Mouse (Mus musculus) right cerebral cortex, postnatal 10 days (tissue): Measurements from ENCODE around the gene Nub1.
A peak's percentile ranks its signal among the peaks of the same experiment; 100 is the strongest.

Experiments used
- DNase-seq, 2 experiments: peaks; one replicate each; pipeline ENCODE4 v3.0.0; 2021; ENCODE audit warnings: low spot score in 2 of 2

The Nub1 gene

GRCm38 (mm10) chr5:24701271-24701670 lies 15.9 kb downstream of the Nub1 start:
- no peak for DNase-seq

- no peak for DNase-seq
Measured at GRCm38 (mm10) chr5:24704615-24705014, 19.3 kb downstream of the Nub1 start.

DNA sequence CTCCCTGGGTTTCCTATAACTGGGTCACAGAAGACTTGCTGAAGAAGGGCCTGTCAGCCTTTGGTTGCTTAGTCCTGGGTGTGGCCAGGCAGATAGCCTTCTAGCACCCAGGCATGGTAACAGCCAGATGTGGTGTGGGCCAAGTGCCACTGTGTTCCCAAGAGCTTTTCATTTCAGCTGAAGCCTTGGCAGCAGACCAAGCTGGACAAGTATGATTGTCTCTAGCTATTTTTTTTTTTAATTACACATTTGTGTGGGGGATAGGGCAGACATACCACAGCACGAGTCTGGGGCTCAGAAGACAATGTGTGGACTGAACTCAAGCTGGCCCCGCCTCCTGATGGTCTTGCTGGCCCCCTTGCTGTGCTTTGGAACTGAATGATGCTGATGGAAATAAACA lies 24.6 kb downstream of the Nub1 start:
- peak; percentile 44 to 53 for DNase-seq

DNA sequence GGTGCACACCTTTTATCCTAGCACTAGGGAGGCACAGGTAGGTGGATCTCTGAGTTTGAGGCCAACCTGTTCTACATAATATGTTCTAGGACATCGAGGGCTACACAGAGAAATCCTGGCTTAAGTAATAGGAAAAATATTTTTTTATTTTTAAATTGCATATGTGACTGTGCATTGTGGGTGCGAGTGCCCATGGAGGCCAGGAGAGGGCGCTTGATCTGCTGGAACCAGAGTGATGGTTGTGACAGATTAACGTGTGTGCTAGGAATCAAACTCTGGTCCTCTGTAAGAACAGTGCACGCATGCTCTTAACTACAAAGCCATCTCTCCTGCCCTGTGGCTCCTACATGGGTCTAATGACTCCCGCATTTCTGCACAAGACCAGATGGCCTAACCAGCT lies 26.3 kb downstream of the Nub1 start:
- no peak for DNase-seq

DNA sequence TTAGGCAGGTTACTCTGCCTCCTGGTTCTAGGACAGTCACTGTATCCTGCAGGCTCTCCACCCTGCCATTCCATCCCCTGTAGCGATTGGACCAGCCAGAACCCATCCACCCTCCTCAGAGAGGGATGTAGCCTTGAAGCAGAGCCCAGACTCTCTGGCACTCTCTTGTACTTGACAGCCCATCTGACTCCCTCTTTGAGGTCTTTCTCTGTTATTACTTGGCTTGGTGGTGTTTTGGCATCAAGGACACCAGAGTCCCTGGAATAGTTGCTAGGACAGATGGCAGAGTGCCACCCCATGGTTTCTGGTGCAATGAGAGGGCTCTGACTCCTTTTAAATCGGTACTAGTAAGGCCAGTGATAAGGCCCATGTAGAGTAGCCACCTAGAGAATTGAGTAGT lies 27.9 kb downstream of the Nub1 start:
- peak; percentile 70 to 77 for DNase-seq

GRCm38 (mm10) chr5:24713987-24714386 lies 28.7 kb downstream of the Nub1 start:
- no peak for DNase-seq

GRCm38 (mm10) chr5:24718076-24718475 lies 32.7 kb downstream of the Nub1 start:
- DNase-seq = no peak

- no peak for DNase-seq
Measured at GRCm38 (mm10) chr5:24719852-24720251, 34.5 kb downstream of the Nub1 start.

- no peak for DNase-seq
Measured at GRCm38 (mm10) chr5:24723527-24724269, 38.4 kb downstream of the Nub1 start.

DNA sequence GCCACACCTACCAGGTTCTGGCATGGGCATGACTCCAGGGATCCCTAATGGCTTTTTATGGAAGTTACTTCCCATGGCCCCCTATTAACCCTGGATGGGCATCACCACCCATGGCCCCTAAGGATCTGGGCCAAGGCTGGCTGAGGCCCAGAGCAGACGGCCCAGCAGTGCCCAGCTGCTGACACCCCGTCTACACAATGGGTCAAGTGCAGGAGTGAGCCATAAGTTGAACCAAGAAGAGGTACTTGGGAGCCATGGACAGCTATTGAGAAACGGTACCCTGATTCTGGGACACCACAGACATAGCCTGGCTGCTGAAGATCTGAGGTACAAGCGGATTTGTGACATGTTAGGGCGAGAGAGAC lies 38.9 kb downstream of the Nub1 start:
- no peak for DNase-seq

DNA sequence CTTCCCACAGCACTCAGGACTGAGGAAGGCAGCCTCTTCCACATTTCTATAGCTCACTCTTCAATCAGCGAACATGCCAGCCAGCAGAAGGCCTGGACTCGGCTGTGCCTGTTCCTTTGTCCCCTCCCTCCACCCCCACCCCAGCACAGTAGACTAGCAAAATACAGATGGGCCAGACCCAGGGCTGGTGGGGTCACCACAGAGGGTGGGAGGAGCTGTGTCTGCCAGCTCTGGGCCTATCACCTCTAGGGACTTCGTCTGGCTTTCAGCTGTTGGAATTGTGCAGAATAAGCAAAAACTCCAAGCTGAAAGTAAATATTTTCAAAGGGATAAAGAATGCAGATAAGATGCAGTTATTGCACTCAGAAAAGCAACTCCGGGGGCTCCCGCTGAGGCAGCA lies 39.5 kb downstream of the Nub1 start:
- DNase-seq = no peak

GRCm38 (mm10) chr5:24725897-24726296 lies 40.6 kb downstream of the Nub1 start:
- no peak for DNase-seq

GRCm38 (mm10) chr5:24726901-24727836 lies 41.8 kb downstream of the Nub1 start:
- DNase-seq = no peak

DNA sequence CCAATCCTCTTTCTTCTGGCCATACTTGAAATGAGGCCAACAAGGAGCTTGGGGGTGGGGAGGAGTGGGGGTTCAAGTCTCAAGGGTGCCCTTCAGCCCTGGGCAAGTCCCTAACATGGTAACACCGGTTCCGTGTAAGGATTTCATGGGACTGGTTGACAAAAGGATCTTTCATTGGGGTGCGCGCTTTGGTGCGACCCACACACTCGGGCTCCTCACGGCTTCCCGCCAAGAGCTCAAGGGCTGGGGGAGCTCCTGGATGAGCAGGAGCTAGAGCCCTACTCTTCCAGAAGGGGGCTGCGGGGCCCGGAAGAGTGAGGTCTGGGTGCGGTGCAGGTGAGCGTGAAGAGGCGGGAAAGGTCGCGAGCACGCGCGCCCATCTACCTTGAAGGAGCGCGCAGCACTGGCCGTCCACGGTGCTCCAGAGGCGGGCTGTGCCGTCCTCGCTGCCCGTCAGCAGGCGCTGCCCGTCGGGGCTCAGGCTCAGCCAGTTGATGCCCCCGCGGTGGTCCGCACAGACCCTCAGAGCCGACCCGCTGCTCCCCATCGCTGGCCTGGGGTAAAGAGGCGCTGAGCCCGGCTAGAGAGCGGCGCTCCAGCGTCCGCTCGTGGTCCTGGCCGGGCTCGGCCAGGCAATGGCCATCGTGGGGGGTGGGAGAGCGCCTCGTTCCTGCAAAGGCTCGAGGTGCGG lies 44.6 kb downstream of the Nub1 start:
- no peak for DNase-seq

- no peak for DNase-seq
Measured at GRCm38 (mm10) chr5:24730488-24730871, 45.1 kb downstream of the Nub1 start, which contains the start of gene Wdr86. TSS of gene Wdr86 (minus strand) at chr5:24730727.

DNA sequence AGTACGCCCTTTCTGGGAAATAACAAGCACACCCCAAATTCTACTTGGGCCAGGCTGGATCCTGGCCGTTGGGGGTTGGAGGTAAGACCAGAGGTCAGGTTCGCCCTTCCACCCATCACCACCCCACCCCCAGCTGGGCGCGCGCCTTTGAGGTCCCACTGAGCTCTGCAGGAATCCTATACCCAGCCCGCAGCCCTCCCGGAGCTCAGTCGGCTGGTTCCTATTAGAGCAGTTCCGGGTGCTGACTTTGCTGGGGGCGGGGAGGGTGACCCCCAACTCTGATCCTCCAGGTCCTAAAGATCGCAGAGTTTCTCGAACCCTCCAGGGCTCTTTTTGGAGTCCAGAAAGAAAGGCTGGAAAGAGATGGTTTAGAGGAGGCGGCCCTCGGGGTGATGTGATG lies 45.7 kb downstream of the Nub1 start:
- DNase-seq = no peak

DNA sequence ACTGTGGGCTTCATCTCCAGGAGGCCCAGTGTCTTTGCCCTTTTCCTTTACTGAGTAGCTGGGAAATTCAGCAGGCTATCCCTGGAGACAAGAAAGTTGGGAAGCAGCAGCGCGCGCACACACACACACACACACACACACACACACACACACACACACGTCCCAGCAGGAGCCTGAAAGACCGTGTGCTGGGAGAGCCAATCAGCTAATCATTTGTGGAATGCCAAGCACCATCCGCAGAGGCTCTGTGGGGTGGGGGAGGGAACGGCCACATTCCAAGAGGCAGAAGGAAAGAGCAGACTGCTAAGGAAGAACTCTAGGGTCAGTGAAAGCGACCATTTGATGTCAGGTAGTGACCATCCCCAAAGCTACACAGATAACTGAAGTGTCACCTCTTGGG lies 47.8 kb downstream of the Nub1 start:
- DNase-seq = no peak

DNA sequence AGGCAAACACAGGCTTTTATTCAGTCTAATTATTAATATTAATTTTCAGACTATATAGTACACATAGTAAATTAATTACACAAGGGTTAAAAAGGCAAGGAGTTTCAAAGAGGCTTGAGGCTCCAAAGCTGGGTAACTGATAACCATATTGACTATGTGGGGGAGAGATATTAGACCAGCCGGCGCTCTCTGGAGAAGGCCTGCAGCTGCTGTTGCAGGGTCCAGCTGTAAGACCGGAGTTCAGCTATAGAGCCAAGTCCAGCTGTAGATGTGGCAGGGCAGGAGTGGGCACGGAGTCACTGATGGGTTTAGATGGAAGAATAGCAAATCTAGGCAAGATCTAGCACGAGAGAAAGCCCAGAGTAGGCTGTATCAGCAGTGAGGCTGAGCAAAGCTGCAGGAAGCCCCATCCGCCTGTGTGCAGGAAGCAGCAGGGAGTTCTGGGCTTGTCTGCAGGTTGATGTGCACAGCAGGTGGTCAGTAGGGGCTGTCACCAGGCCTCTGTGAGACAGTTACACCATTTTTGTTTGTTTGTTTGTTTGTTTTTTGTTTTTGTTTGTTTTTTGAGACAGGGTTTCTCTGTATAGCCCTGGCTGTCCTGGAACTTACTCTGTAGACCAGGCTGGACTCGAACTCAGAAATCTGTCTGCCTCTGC lies 48.6 kb downstream of the Nub1 start:
- no peak for DNase-seq

DNA sequence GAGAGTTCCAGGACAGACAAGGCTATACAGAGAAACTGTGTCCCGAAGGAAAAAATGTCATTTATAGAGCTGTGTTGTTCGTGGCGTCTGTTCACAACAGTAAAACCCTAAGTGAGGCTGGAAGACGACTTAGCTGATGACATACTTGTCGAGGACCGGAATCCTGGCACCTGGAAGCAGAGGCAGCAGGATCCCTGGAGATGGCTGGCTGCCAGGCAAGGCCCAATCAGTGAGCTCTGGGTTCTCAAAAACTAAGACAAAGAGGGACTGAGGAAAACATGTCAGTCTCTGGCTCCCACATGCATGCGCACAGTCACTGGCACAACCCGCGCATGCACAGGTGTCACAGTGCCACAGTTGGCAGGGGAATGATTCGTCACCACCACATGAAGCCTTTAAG lies 52.3 kb downstream of the Nub1 start:
- no peak for DNase-seq

DNA sequence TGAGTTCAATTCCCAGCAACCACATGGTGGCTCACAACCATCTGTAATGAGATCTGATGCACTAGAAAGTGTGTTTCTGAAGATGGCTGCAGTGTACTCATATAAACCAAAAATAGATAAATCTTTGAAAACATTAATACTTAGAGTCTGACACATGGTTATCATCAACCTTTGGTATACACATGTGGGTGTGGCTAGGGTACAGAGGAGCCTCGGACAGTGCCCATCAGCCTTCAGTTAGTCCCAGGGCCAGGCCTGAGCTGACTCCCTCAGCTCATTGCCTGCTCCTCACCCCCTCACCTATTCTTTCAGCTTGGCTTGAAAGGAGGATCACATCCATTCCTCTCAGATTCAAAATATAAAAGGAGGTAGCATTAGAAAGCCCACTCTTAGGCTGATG lies 53.2 kb downstream of the Nub1 start:
- no peak for DNase-seq

GRCm38 (mm10) chr5:24739141-24739753 lies 53.9 kb downstream of the Nub1 start:
- DNase-seq = peak; percentile 68 to 73
